Mouse (Mus musculus): ENCODE results near the gene Serpina10.
A peak's percentile ranks its signal among the peaks of the same experiment; 100 is the strongest.
"Not testable (repeated sequence)": the region's sequence is repeated elsewhere in the genome, so short reads cannot be mapped to it uniquely, and the experiment has no call there.

Serpina10 gene

DNA sequence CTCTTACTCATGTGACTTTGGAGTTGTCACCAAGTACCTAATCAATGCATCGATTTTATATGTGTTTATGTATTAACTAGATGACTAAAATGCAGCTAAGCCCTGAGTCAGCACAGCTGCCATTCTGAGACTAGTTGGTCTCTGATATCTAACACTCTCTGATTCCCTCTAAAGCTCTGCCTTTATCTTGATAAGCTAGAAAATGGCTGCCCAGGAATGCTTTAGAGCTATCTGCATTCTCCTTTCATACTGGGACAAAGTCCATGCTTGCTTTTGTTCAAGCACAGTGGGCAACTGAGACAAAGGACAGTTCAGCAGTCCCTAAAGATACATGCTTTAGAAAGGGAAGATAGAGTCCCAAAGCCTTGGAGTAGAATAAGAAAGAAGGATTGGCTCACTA, 16.1 kb downstream of the Serpina10 start:
- DNase-seq (ENCODE audit: low read depth, low spot score), result no peak

DNA sequence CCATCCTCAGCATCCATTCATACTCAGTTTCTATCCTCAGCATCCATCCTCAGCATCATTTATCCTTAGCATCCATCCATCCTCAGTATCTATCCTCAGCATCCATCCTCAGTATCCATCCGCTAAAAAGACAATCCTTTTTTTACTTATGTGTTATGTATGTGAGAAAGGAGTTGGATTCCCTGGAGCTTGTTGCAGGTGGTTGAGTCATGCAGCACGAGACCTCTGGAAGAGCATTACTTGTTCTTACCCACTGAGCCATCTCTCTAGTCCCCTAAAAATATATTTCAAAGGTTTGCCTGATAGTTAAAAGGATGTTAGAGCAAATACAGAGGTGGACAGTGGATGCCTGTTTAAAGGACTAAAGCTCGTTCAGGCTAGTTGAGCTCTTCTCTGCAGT, 29.4 kb downstream of the Serpina10 start:
- DNase-seq (ENCODE audit: low read depth, low spot score), result no peak

DNA sequence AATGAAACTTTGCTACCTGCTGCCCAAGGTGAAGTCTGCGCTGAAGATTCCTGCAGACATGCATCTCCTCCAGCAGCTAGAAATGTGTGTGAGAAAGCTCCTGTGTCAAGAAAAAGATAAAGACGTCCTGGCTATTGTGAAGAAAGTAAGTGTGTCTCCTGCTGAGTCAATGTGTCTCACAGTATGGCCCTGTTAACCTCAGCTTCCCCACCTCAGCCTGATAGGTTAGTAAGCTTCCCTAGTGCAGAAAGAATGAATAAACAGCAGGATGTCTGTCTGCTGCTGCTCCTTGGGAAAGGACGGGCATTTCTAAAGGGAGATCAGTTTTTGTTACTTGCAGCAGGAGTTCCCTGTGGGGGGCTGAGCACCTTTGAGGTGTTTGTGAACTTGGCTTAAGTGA, 30.9 kb downstream of the Serpina10 start:
- DNase-seq (ENCODE audit: low read depth, low spot score), result no peak

DNA sequence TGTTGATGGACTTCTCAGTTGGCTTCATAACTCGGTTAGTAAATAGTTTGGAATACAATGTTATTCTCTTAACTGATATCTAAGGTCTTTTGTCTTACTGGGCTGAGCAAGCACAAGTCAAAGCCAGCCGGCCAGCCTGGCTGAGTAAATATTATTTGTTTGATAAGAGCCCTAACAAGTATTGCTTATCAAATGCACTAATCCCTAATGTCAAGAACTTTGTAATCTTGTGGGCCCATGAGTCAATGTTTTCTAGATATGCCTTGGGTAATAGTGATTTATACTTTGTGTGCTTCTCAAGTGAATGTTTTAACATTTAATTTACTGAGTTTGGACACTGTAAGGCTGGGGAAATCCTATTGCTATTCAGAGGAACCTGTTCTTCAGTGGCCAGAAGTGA, 32.8 kb downstream of the Serpina10 start:
- DNase-seq (ENCODE audit: low read depth, low spot score), result no peak

DNA sequence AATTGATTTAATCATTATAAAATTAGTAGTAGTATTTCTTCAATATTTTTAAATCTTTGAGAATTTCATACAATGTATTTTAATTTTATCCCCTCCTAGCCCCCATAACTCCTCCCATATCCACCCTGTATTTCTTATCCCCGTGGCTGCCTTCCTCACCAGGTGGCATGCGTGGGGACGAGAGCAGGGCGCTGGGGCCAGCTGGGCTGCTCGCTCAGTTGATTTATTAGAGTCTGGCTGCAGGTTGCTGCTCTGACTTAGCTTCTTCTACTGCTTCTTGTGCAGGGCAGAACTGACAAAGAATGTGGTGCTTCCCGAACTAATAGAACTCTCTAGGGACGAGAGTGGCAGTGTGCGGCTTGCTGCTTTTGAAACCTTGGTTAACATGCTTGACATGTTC, 47.5 kb downstream of the Serpina10 start:
- DNase-seq (ENCODE audit: low read depth, low spot score), result no peak

DNA sequence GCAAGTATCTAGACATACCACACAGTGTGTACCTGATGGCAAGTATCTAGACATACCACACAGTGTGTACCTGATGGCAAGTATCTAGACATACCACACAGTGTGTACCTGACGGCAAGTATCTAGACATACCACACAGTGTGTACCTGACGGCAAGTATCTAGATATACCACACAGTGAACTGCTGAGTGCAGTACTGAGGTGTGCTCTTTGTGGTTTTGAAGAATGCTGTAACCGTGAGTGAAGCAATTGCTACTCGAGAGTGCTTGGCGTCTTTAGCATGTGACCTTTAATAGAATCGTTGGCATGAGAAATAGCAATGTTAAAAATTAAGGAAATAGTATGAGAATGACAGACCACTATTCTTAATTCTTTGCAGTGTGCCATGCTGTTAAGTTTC, 53.1 kb downstream of the Serpina10 start:
- DNase-seq (ENCODE audit: low read depth, low spot score), result not testable (repeated sequence)

DNA sequence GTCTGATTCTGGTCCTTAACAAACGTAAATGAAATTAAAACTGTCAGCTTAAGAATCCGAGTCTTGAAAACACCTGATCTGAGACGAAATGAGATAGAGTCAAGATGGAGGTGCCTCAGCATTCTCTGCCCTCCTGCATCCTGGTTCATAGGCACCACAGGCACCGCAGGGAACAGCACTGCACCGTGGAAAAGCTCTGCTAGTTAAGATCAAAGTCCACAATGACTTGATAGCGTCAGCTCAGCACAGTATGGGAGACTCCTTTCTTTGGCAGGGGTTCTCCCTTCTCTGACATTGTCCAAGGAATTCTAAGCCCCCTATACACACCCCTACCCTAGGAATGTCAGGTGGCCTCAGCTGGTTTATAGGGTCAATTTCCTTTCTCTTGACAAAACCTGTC, 61.6 kb downstream of the Serpina10 start:
- DNase-seq (ENCODE audit: low read depth, low spot score), result no peak

DNA sequence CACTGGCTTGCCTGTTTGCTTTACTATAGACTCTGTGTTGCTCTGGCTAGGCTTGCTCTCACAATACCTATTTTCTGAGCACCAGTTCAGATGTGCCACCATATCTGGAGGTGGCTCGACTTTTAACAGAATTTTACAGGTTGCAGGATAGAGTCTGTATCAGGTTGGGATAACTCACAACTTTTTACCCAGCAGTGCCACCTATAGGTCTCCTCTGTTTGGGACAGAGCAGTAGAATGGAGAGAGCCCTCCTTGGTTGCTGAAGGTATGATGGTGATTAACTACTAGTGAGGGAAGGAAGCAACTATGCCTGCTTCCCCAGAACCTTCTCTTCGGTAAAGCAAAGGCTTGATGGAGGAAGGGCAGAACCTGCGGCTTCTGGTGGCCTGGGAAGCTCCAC, 64.1 kb downstream of the Serpina10 start:
- peak; percentile 16 for DNase-seq (ENCODE audit: low read depth, low spot score)

DNA sequence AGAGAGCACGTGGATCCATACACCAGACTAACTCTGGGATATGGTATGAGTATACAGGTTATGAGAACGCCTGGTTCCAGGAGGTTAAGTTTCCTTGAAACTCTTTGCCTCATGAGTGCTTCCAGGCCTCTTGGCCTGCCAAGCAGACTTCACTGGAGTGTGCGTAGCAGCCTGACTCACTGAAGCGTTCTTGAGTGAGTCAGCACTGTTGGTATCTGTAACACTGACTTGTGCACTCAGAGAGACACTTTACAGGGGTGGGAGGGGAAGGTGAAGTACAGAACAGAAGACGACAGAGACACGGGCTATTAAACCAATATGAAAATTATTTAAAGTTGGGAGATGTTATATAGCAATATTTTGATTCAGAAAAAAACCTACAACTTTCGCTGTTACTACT, 66.1 kb downstream of the Serpina10 start:
- DNase-seq (ENCODE audit: low read depth, low spot score), result no peak
